Mouse (Mus musculus): ENCODE measurements around the gene Mms22l.
"Not testable (repeated sequence)": the region's sequence is repeated elsewhere in the genome, so short reads cannot be mapped to it uniquely, and the experiment has no call there.

Mms22l gene

GRCm38 (mm10) chr4:24496116-24496952, at the start of gene Mms22l:
Gene Mms22l (plus strand): TSS chr4:24496451.
- peak; percentile 93 for DNase-seq (ENCODE audit: low read depth, low spot score)

- not testable (repeated sequence) for DNase-seq (ENCODE audit: low read depth, low spot score)
Measured at GRCm38 (mm10) chr4:24484046-24484445, 12.2 kb upstream of the Mms22l start.

- no peak for DNase-seq (ENCODE audit: low read depth, low spot score)
Measured at GRCm38 (mm10) chr4:24496953-24497319, 685 bp downstream of the Mms22l start.

GRCm38 (mm10) chr4:24509195-24509594, 12.9 kb downstream of the Mms22l start:
- DNase-seq (ENCODE audit: low read depth, low spot score): no peak

GRCm38 (mm10) chr4:24536989-24537388, 40.7 kb downstream of the Mms22l start:
- no peak for DNase-seq (ENCODE audit: low read depth, low spot score)

- DNase-seq (ENCODE audit: low read depth, low spot score): no peak
Measured at GRCm38 (mm10) chr4:24543421-24543820, 47.2 kb downstream of the Mms22l start.

- DNase-seq (ENCODE audit: low read depth, low spot score): no peak
Measured at GRCm38 (mm10) chr4:24544677-24545151, 48.5 kb downstream of the Mms22l start.

GRCm38 (mm10) chr4:24556116-24556820, 60.0 kb downstream of the Mms22l start:
- DNase-seq (ENCODE audit: low read depth, low spot score): no peak

- no peak for DNase-seq (ENCODE audit: low read depth, low spot score)
Measured at GRCm38 (mm10) chr4:24557149-24557548, 60.9 kb downstream of the Mms22l start.

- no peak for DNase-seq (ENCODE audit: low read depth, low spot score)
Measured at GRCm38 (mm10) chr4:24568026-24568425, 71.8 kb downstream of the Mms22l start.

- no peak for DNase-seq (ENCODE audit: low read depth, low spot score)
Measured at GRCm38 (mm10) chr4:24568989-24569556, 72.8 kb downstream of the Mms22l start.

GRCm38 (mm10) chr4:24574276-24574675, 78.0 kb downstream of the Mms22l start:
- DNase-seq (ENCODE audit: low read depth, low spot score): peak; percentile 57

- no peak for DNase-seq (ENCODE audit: low read depth, low spot score)
Measured at GRCm38 (mm10) chr4:24577594-24577993, 81.3 kb downstream of the Mms22l start.

- no peak for DNase-seq (ENCODE audit: low read depth, low spot score)
Measured at GRCm38 (mm10) chr4:24582295-24582694, 86.0 kb downstream of the Mms22l start.

- DNase-seq (ENCODE audit: low read depth, low spot score): no peak
Measured at GRCm38 (mm10) chr4:24583997-24584396, 87.7 kb downstream of the Mms22l start.

GRCm38 (mm10) chr4:24594824-24595223, 98.6 kb downstream of the Mms22l start:
- no peak for DNase-seq (ENCODE audit: low read depth, low spot score)

GRCm38 (mm10) chr4:24596942-24597611, 100.8 kb downstream of the Mms22l start:
- no peak for DNase-seq (ENCODE audit: low read depth, low spot score)

- DNase-seq (ENCODE audit: low read depth, low spot score): no peak
Measured at GRCm38 (mm10) chr4:24598637-24599036, 102.4 kb downstream of the Mms22l start.

- no peak for DNase-seq (ENCODE audit: low read depth, low spot score)
Measured at GRCm38 (mm10) chr4:24601711-24602110, 105.5 kb downstream of the Mms22l start.

GRCm38 (mm10) chr4:24609085-24609484, 112.8 kb downstream of the Mms22l start:
- no peak for DNase-seq (ENCODE audit: low read depth, low spot score)

GRCm38 (mm10) chr4:24609564-24609963, 113.3 kb downstream of the Mms22l start:
- no peak for DNase-seq (ENCODE audit: low read depth, low spot score)

GRCm38 (mm10) chr4:24620005-24620404, 123.8 kb downstream of the Mms22l start:
- DNase-seq (ENCODE audit: low read depth, low spot score): peak; percentile 36

Data from forelimb bud, embryonic 11.5 days (tissue).